Mouse (Mus musculus): ENCODE results near the gene Clec4a1. TPM values are rescaled to one million over a fixed set of nuclear protein-coding genes. Genes with fewer than 3 reads are reported as not detected.

Gene Clec4a1
- total RNA-seq, 2 experiments from 2014 or later: 0.24 to 0.62 TPM

Other genes starting within 250 kb of the Clec4a1 start
- gene Nanog, start 214.4 kb upstream of the Clec4a1 start, total RNA-seq (2021): not detected
- gene Slc2a3, start 120.2 kb upstream of the Clec4a1 start, total RNA-seq (2021): 100 to 1,000 TPM; 124 to 130 TPM
- 10 to 100 TPM; 26.1 to 26.3 TPM for gene Foxj2, start 101.9 kb upstream of the Clec4a1 start, total RNA-seq (2021)
- gene C3ar1, start 65.7 kb upstream of the Clec4a1 start, total RNA-seq (2021): under 1 TPM; 0.46 to 0.91 TPM
- 100 to 1,000 TPM; 178 to 191 TPM for gene Necap1, start 47.4 kb upstream of the Clec4a1 start, total RNA-seq (2021)
- gene Clec4a3, start 30.7 kb downstream of the Clec4a1 start, total RNA-seq (2021): 1 to 10 TPM; 1.1 to 2.0 TPM
- not detected for gene Clec4a4, start 68.5 kb downstream of the Clec4a1 start, total RNA-seq (2021)
- gene Clec4b1, start 128.1 kb downstream of the Clec4a1 start, total RNA-seq (2021): not detected
- gene Clec4a2, start 184.6 kb downstream of the Clec4a1 start, total RNA-seq (2021): 1 to 10 TPM; 2.3 to 2.6 TPM